Mouse (Mus musculus): Measurements from ENCODE around the gene Ggt6. TPM values are rescaled to one million over a fixed set of nuclear protein-coding genes. Genes with fewer than 3 reads are reported as not detected.

Gene Ggt6
- total and polyA plus RNA-seq, 3 experiments, result 0.20 TPM; not detected in 2

DNA sequence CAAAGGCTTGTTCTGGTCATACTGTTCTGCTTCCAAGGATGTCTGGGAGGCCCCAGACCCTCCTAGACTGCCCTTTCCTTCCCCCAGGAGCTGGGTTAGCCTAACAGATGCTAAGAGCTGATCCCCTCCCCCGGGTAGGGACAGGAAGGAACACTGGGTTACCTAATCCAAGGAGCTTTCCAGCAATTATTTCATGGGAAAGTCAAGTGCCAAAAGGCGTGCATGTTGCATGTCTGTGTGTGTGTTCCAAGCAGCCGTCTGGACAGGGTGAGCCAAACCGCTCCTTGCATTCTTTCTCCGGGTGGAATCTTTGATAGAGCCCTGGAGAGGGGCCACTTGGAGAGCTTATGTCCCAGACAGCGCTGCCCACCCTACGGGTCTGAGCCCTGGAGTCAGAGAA lies 22.3 kb upstream of the Ggt6 start:
- peak overlapping the region; percentile 80 for H3K27ac ChIP-seq
- H3K27me3 ChIP-seq (ENCODE audit: control insufficient read depth, insufficient read depth, low read length), result no peaks in the 10 kb centered on the region
- peaks cover 30% of the 10 kb centered on the region for H3K4me1 ChIP-seq (ENCODE audit: control insufficient read depth, insufficient read depth, low read length)
- peak overlapping the region; percentile 55 for H3K9ac ChIP-seq (ENCODE audit: low read depth, low read length)
- peak; percentile 72 to 82 for DNase-seq
- intact Hi-C loops (cut with DNase I), result no loop called here
- TF ChIP-seq EP300 (IDR thresholded peaks at IDR 0.05; ENCODE audit: insufficient read depth, low read depth, low read length), result peak; percentile 95; the same call in 1 of the 2 replicates
- no peak for TF ChIP-seq CTCF (IDR thresholded peaks at IDR 0.05)
- peak; percentile 65; the same call in 1 of the 2 replicates for TF ChIP-seq POLR2A (IDR thresholded peaks at IDR 0.05; ENCODE audit: insufficient read depth, low read depth, low read length)
- WGBS, result 35% methylated on average over 7 of the region's 7 CpGs
- no peaks in the 10 kb centered on the region; the same call in none of the 2 replicates for H3K36me3 ChIP-seq (ENCODE audit: control insufficient read depth, insufficient read depth, low read length)
- H3K4me3 ChIP-seq, result peak overlapping the region; percentile 47
- H3K79me2 ChIP-seq (replicated peaks; ENCODE audit: control insufficient read depth, insufficient read depth, low read length), result no peaks in the 10 kb centered on the region; the same call in 1 of the 2 replicates

DNA sequence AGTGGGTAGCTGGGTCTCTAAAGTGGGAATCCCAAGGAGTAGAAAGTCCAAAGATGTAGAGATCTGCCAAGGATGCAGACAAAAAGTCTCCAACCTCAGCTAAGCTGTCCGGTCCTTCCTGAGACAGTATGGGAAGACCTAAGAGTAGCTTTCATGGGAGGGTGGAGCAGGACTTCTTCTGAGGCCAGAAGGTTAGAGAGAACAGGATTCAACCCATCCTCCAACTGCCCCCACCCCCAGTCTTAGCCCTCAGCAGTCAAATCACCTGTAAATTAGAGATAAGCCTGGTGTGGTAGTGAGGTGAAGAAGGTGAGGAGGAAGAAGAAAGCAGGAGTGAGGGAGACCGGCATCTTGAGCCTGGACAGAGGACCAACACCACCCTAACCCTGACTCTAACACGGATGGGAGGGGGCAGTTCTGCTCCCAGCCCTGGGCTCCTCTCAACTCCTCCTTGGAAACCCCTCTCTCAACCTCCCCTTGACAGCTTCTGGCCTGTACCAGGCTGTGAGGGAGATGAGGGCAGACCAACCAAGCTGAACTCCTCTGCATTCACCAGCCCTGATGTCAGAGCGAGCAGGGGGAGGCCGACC lies 21.6 kb upstream of the Ggt6 start:
- Histone ChIP-seq H3K4me1 (ENCODE audit: control insufficient read depth, insufficient read depth, low read length) (peaks cover 31% of the 10 kb centered on the region), H3K27ac (peak overlapping the region; percentile 80), H3K36me3 (ENCODE audit: control insufficient read depth, insufficient read depth, low read length) (no peaks in the 10 kb centered on the region; the same call in none of the 2 replicates), H3K27me3 (ENCODE audit: control insufficient read depth, insufficient read depth, low read length) (no peaks in the 10 kb centered on the region), H3K9ac (ENCODE audit: low read depth, low read length) (peak overlapping the region; percentile 55), H3K79me2 (replicated peaks; ENCODE audit: control insufficient read depth, insufficient read depth, low read length) (no peaks in the 10 kb centered on the region; the same call in 1 of the 2 replicates), H3K4me3 (peak overlapping the region; percentile 47)
- no peak for TF ChIP-seq EP300 (IDR thresholded peaks at IDR 0.05; ENCODE audit: insufficient read depth, low read depth, low read length)
- TF ChIP-seq CTCF (IDR thresholded peaks at IDR 0.05), result no peak
- no peak for TF ChIP-seq POLR2A (IDR thresholded peaks at IDR 0.05; ENCODE audit: insufficient read depth, low read depth, low read length)
- intact Hi-C loops (cut with DNase I), result no loop called here
- DNase-seq, result no peak
- WGBS, result 57% methylated on average over 5 of the region's 5 CpGs

DNA sequence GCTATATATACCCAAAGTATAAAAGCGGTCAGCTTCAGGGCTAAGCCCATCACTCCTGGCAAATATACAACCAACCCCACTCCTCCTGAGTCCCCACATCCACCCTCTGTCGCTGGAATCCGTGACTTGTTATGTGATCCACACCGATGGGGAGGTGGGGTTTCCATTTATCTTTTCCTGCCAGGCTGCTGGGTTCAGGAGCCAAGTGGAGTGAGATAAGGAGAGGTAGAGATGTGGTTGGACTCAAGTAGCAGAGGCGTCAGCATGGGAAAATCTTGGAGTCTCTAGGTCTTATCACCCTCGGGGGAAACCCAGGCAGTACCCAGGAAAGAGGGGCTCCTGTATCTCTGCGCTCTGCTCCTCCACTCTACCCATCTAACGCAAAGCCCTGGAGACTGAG lies 20.2 kb upstream of the Ggt6 start:
- Histone ChIP-seq H3K9ac (ENCODE audit: low read depth, low read length) (peak overlapping the region; percentile 13; the same call in 1 of the 2 replicates), H3K27me3 (ENCODE audit: control insufficient read depth, insufficient read depth, low read length) (no peaks in the 10 kb centered on the region), H3K36me3 (ENCODE audit: control insufficient read depth, insufficient read depth, low read length) (no peaks in the 10 kb centered on the region; the same call in none of the 2 replicates), H3K79me2 (replicated peaks; ENCODE audit: control insufficient read depth, insufficient read depth, low read length) (no peaks in the 10 kb centered on the region; the same call in 1 of the 2 replicates), H3K27ac (peak overlapping the region; percentile 80; the same call in 1 of the 2 replicates), H3K4me1 (ENCODE audit: control insufficient read depth, insufficient read depth, low read length) (peaks cover 24% of the 10 kb centered on the region), H3K4me3 (no peak overlapping the region)
- 33% methylated on average over 8 of the region's 8 CpGs for WGBS
- intact Hi-C loops (cut with DNase I), result no loop called here
- DNase-seq, result peak in 1 of 2 experiments; percentile 26
- 0 out of 2 replicates have a peak, but pooled peaks have one; percentile 20 for TF ChIP-seq POLR2A (IDR thresholded peaks at IDR 0.05; ENCODE audit: insufficient read depth, low read depth, low read length)
- TF ChIP-seq CTCF (IDR thresholded peaks at IDR 0.05), result no peak
- TF ChIP-seq EP300 (IDR thresholded peaks at IDR 0.05; ENCODE audit: insufficient read depth, low read depth, low read length), result 0 out of 2 replicates have a peak, but pooled peaks have one; percentile 59

DNA sequence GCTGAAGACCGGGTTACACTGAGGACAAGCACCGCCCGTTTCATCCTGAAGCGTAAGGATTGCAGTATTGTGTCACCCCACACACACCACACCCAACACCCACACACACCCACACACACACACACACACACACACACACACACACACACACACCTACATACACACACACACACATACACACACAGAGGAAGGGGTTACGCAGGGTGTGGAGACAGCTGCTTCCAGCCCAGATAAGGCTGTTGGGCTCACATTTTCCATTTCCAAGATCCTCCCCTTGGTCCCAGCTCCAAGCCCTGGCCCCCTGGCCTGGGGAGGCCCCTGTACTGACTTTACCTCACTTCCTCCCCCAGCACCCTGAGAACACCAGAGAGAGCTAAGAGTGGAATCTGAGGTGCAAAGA lies 18.7 kb upstream of the Ggt6 start:
- peaks cover 24% of the 10 kb centered on the region for H3K4me1 ChIP-seq (ENCODE audit: control insufficient read depth, insufficient read depth, low read length)
- peak; percentile 69 to 79 for DNase-seq
- no peak overlapping the region for H3K9ac ChIP-seq (ENCODE audit: low read depth, low read length)
- H3K4me3 ChIP-seq, result no peak overlapping the region
- TF ChIP-seq CTCF (IDR thresholded peaks at IDR 0.05) (no peak), POLR2A (IDR thresholded peaks at IDR 0.05; ENCODE audit: insufficient read depth, low read depth, low read length) (peak; percentile 62; the same call in 1 of the 2 replicates), EP300 (IDR thresholded peaks at IDR 0.05; ENCODE audit: insufficient read depth, low read depth, low read length) (peak; percentile 100)
- no peaks in the 10 kb centered on the region for H3K79me2 ChIP-seq (replicated peaks; ENCODE audit: control insufficient read depth, insufficient read depth, low read length)
- H3K36me3 ChIP-seq (ENCODE audit: control insufficient read depth, insufficient read depth, low read length), result no peaks in the 10 kb centered on the region; the same call in none of the 2 replicates
- H3K27ac ChIP-seq, result peak overlapping the region; percentile 71
- intact Hi-C loops (cut with DNase I), result no loop called here
- 46% methylated on average over 5 of the region's 5 CpGs for WGBS
- H3K27me3 ChIP-seq (ENCODE audit: control insufficient read depth, insufficient read depth, low read length), result no peaks in the 10 kb centered on the region

DNA sequence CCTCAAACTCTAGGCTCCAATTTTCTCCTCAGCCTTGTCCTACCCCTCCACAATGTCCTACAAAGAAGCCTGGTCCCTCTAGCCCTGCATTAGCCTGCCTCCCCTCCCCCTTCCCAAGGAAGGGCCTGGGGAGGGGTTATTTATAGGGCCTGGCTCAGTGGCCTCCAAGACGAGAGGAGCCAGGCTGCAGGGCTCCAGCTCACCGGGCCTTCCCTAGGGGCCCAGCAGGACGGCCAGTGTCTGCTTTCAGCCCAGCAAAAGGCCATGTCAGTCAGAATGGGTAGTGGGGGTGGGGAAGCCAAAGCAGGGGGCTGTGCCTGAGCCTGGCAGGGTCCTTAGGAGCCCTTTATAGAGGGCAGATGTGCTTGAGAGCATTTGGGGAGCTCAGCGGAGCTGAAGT lies 17.9 kb upstream of the Ggt6 start:
- Histone ChIP-seq H3K27me3 (ENCODE audit: control insufficient read depth, insufficient read depth, low read length) (no peaks in the 10 kb centered on the region), H3K4me1 (ENCODE audit: control insufficient read depth, insufficient read depth, low read length) (peaks cover 22% of the 10 kb centered on the region), H3K9ac (ENCODE audit: low read depth, low read length) (no peak overlapping the region), H3K79me2 (replicated peaks; ENCODE audit: control insufficient read depth, insufficient read depth, low read length) (no peaks in the 10 kb centered on the region), H3K36me3 (ENCODE audit: control insufficient read depth, insufficient read depth, low read length) (no peaks in the 10 kb centered on the region; the same call in none of the 2 replicates), H3K4me3 (no peak overlapping the region), H3K27ac (peak overlapping the region; percentile 71)
- DNase-seq, result peak in 1 of 2 experiments; percentile 27
- 32% methylated on average over 4 of the region's 4 CpGs for WGBS
- no peak for TF ChIP-seq CTCF (IDR thresholded peaks at IDR 0.05)
- no peak for TF ChIP-seq POLR2A (IDR thresholded peaks at IDR 0.05; ENCODE audit: insufficient read depth, low read depth, low read length)
- no peak for TF ChIP-seq EP300 (IDR thresholded peaks at IDR 0.05; ENCODE audit: insufficient read depth, low read depth, low read length)
- intact Hi-C loops (cut with DNase I), result no loop called here

DNA sequence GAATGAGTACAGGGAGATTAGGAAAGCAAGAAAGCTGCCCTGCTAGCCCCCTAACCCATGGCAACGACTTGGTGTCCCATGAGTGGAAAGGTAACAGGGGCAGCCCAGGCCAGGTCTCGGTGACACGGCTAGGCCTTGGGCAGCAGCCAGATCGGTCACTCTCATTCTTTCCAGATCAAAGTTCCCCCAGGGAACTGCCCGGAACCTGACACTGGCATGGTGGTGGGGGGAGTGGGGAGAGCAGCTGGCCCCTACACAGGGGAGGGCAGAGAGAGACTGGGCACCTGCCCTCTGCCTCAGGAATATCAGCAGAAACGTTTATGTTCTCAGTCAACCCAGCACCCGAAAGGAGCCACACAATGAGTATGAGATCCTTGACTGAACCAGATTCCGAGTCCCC lies 17.1 kb upstream of the Ggt6 start:
- Histone ChIP-seq H3K4me1 (ENCODE audit: control insufficient read depth, insufficient read depth, low read length) (peaks cover 19% of the 10 kb centered on the region), H3K36me3 (ENCODE audit: control insufficient read depth, insufficient read depth, low read length) (no peaks in the 10 kb centered on the region; the same call in none of the 2 replicates), H3K27me3 (ENCODE audit: control insufficient read depth, insufficient read depth, low read length) (no peaks in the 10 kb centered on the region), H3K9ac (ENCODE audit: low read depth, low read length) (no peak overlapping the region), H3K27ac (no peak overlapping the region; the same call in 1 of the 2 replicates), H3K4me3 (no peak overlapping the region), H3K79me2 (replicated peaks; ENCODE audit: control insufficient read depth, insufficient read depth, low read length) (no peaks in the 10 kb centered on the region)
- TF ChIP-seq EP300 (IDR thresholded peaks at IDR 0.05; ENCODE audit: insufficient read depth, low read depth, low read length) (0 out of 2 replicates have a peak, but pooled peaks have one; percentile 4), CTCF (IDR thresholded peaks at IDR 0.05) (no peak)
- peak in 1 of 2 experiments; percentile 37 for DNase-seq
- 40% methylated on average over 8 of the region's 8 CpGs for WGBS
- intact Hi-C loops (cut with DNase I), result no loop called here
